Mouse (Mus musculus): ENCODE measurements around the gene Helz. TPM values are rescaled to one million over a fixed set of nuclear protein-coding genes. Genes with fewer than 3 reads are reported as not detected.

Helz gene
- polyA plus RNA-seq, 1 experiment = not detected

- Histone ChIP-seq H3K27ac (ENCODE audit: insufficient read depth, low read depth, low read length) (no peak overlapping the region), H3K4me1 (ENCODE audit: control insufficient read depth, insufficient read depth, low read length) (peaks cover 15% of the 10 kb centered on the region), H3K4me3 (ENCODE audit: insufficient read depth, low read depth, low read length) (no peak overlapping the region)
- TF ChIP-seq CTCF (IDR thresholded peaks at IDR 0.05; ENCODE audit: insufficient read depth, low read depth, low read length) (no peak), POLR2A (IDR thresholded peaks at IDR 0.05; ENCODE audit: insufficient read depth, low read depth, low read length) (no peak)
- 98% methylated on average over 2 of the region's 2 CpGs for WGBS
Observed at GRCm38 (mm10) chr11:107571318-107571717, 23.6 kb downstream of the Helz start.

GRCm38 (mm10) chr11:107572551-107572950 is 24.8 kb downstream of the Helz start:
- no peak for TF ChIP-seq POLR2A (IDR thresholded peaks at IDR 0.05; ENCODE audit: insufficient read depth, low read depth, low read length)
- Histone ChIP-seq H3K4me3 (ENCODE audit: insufficient read depth, low read depth, low read length) (no peak overlapping the region), H3K4me1 (ENCODE audit: control insufficient read depth, insufficient read depth, low read length) (peaks cover 18% of the 10 kb centered on the region), H3K27ac (ENCODE audit: insufficient read depth, low read depth, low read length) (no peak overlapping the region)
- 71% methylated on average over 3 of the region's 3 CpGs for WGBS

- WGBS = 59% methylated on average over 11 of the region's 11 CpGs
- Histone ChIP-seq H3K27ac (ENCODE audit: insufficient read depth, low read depth, low read length) (no peak overlapping the region), H3K4me3 (ENCODE audit: insufficient read depth, low read depth, low read length) (no peak overlapping the region), H3K4me1 (ENCODE audit: control insufficient read depth, insufficient read depth, low read length) (peaks cover 18% of the 10 kb centered on the region)
- no peak for TF ChIP-seq CTCF (IDR thresholded peaks at IDR 0.05; ENCODE audit: insufficient read depth, low read depth, low read length)
- TF ChIP-seq POLR2A (IDR thresholded peaks at IDR 0.05; ENCODE audit: insufficient read depth, low read depth, low read length) = no peak
Observed at GRCm38 (mm10) chr11:107573061-107573692, 25.4 kb downstream of the Helz start.

- H3K4me1 ChIP-seq (ENCODE audit: control insufficient read depth, insufficient read depth, low read length) = peaks cover 18% of the 10 kb centered on the region
- H3K4me3 ChIP-seq (ENCODE audit: insufficient read depth, low read depth, low read length) = no peak overlapping the region
- TF ChIP-seq CTCF (IDR thresholded peaks at IDR 0.05; ENCODE audit: insufficient read depth, low read depth, low read length) (no peak), POLR2A (IDR thresholded peaks at IDR 0.05; ENCODE audit: insufficient read depth, low read depth, low read length) (no peak)
- no peak overlapping the region for H3K27ac ChIP-seq (ENCODE audit: insufficient read depth, low read depth, low read length)
- 67% methylated on average over 6 of the region's 6 CpGs for WGBS
Observed at GRCm38 (mm10) chr11:107573847-107574246, 26.1 kb downstream of the Helz start.

- TF ChIP-seq CTCF (IDR thresholded peaks at IDR 0.05; ENCODE audit: insufficient read depth, low read depth, low read length) (no peak), POLR2A (IDR thresholded peaks at IDR 0.05; ENCODE audit: insufficient read depth, low read depth, low read length) (no peak)
- WGBS = 94% methylated on average over 20 of the region's 20 CpGs
- Histone ChIP-seq H3K4me3 (ENCODE audit: insufficient read depth, low read depth, low read length) (no peak overlapping the region), H3K27ac (ENCODE audit: insufficient read depth, low read depth, low read length) (no peak overlapping the region), H3K4me1 (ENCODE audit: control insufficient read depth, insufficient read depth, low read length) (peaks cover 18% of the 10 kb centered on the region)
Observed at GRCm38 (mm10) chr11:107574811-107575705, 27.3 kb downstream of the Helz start.

GRCm38 (mm10) chr11:107576186-107576585 is 28.5 kb downstream of the Helz start:
- TF ChIP-seq POLR2A (IDR thresholded peaks at IDR 0.05; ENCODE audit: insufficient read depth, low read depth, low read length) (no peak), CTCF (IDR thresholded peaks at IDR 0.05; ENCODE audit: insufficient read depth, low read depth, low read length) (no peak)
- H3K4me3 ChIP-seq (ENCODE audit: insufficient read depth, low read depth, low read length) = no peak overlapping the region
- H3K4me1 ChIP-seq (ENCODE audit: control insufficient read depth, insufficient read depth, low read length) = peaks cover 18% of the 10 kb centered on the region
- H3K27ac ChIP-seq (ENCODE audit: insufficient read depth, low read depth, low read length) = no peak overlapping the region
- WGBS = 89% methylated on average over 7 of the region's 7 CpGs

- H3K4me1 ChIP-seq (ENCODE audit: control insufficient read depth, insufficient read depth, low read length) = peaks cover 15% of the 10 kb centered on the region
- no peak overlapping the region for H3K27ac ChIP-seq (ENCODE audit: insufficient read depth, low read depth, low read length)
- 67% methylated on average over 8 of the region's 8 CpGs for WGBS
- TF ChIP-seq POLR2A (IDR thresholded peaks at IDR 0.05; ENCODE audit: insufficient read depth, low read depth, low read length) (no peak), CTCF (IDR thresholded peaks at IDR 0.05; ENCODE audit: insufficient read depth, low read depth, low read length) (no peak)
- H3K4me3 ChIP-seq (ENCODE audit: insufficient read depth, low read depth, low read length) = no peak overlapping the region
Observed at GRCm38 (mm10) chr11:107577400-107577799, 29.7 kb downstream of the Helz start.

- no peak overlapping the region for H3K4me3 ChIP-seq (ENCODE audit: insufficient read depth, low read depth, low read length)
- no peak overlapping the region for H3K27ac ChIP-seq (ENCODE audit: insufficient read depth, low read depth, low read length)
- peaks cover 9% of the 10 kb centered on the region for H3K4me1 ChIP-seq (ENCODE audit: control insufficient read depth, insufficient read depth, low read length)
- WGBS = 69% methylated on average over 7 of the region's 7 CpGs
- TF ChIP-seq POLR2A (IDR thresholded peaks at IDR 0.05; ENCODE audit: insufficient read depth, low read depth, low read length) (no peak), CTCF (IDR thresholded peaks at IDR 0.05; ENCODE audit: insufficient read depth, low read depth, low read length) (no peak)
Observed at GRCm38 (mm10) chr11:107578226-107578625, 30.5 kb downstream of the Helz start.

GRCm38 (mm10) chr11:107580786-107581185 is 33.1 kb downstream of the Helz start:
- H3K4me3 ChIP-seq (ENCODE audit: insufficient read depth, low read depth, low read length) = no peak overlapping the region
- no peak overlapping the region for H3K27ac ChIP-seq (ENCODE audit: insufficient read depth, low read depth, low read length)
- 98% methylated on average over 4 of the region's 4 CpGs for WGBS
- H3K4me1 ChIP-seq (ENCODE audit: control insufficient read depth, insufficient read depth, low read length) = peaks cover 10% of the 10 kb centered on the region
- TF ChIP-seq CTCF (IDR thresholded peaks at IDR 0.05; ENCODE audit: insufficient read depth, low read depth, low read length) (no peak), POLR2A (IDR thresholded peaks at IDR 0.05; ENCODE audit: insufficient read depth, low read depth, low read length) (no peak)
